Mouse (Mus musculus) liver, embryonic 15.5 days (tissue): Measurements from ENCODE around the gene H2al1k. TPM values are rescaled to one million over a fixed set of nuclear protein-coding genes. Genes with fewer than 3 reads are reported as not detected.

Experiments
- polyA plus RNA-seq: library from polyadenylated mRNA; unstranded; fragments of >200 nt; fragmentation: Nextera tagmentation; extraction: Ambion mirVana; gene quantifications from 2 replicates; pipeline ENCODE4 v1.2.1, GENCODE M21; 2015

The H2al1k gene
- polyA plus RNA-seq, 1 experiment from 2014 or later = not detected

Other genes starting within 250 kb of the H2al1k start
- gene 4930402K13Rik, start 246.1 kb upstream of the H2al1k start, polyA plus RNA-seq = not detected in 2 replicates
- gene Lancl3, start 150.7 kb upstream of the H2al1k start, polyA plus RNA-seq = 0.24 and 0.28 TPM in 2 replicates
- gene Gm14862, start 93.7 kb upstream of the H2al1k start, polyA plus RNA-seq = 2.6 and 3.4 TPM in 2 replicates
- gene Xk, start 77.9 kb upstream of the H2al1k start, polyA plus RNA-seq = 24.3 and 25.4 TPM in 2 replicates
- 2.1 and 2.6 TPM in 2 replicates for gene H2al1m, start 66.9 kb upstream of the H2al1k start, polyA plus RNA-seq
- 17.1 and 17.5 TPM in 2 replicates for gene Cybb, start 137.1 kb downstream of the H2al1k start, polyA plus RNA-seq
- not detected in 2 replicates for gene H2al1o, start 221.8 kb downstream of the H2al1k start, polyA plus RNA-seq